Mouse (Mus musculus): ENCODE measurements around the gene Pald1. TPM values are rescaled to one million over a fixed set of nuclear protein-coding genes. Genes with fewer than 3 reads are reported as not detected.

Pald1 gene
- total and polyA plus RNA-seq, 2 experiments from 2014 or later, result 14.4 to 23.7 TPM

DNA sequence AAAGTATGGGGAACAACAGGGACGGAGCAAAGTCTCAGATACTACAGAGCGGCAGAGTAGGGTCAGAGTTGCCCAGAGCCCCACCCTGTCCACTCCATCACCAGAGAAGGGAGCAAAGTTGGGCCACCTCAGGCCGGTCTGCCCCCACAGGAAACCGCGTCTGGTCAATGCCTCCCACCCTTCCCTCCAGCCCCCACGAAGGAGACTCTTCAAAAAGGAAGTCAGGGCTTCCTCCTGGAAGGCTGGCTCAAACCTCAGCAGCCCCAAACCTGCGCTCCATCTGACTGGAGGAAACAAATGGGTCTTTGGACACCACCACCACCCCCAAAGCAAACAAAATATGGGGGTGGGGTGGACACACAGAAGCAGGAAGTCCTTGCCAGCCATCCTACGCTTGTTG, 1.5 kb downstream of the Pald1 start:
- H3K4me1 ChIP-seq (ENCODE audit: insufficient read depth), result peaks cover 13% of the 10 kb centered on the region; the same call in 1 of the 2 replicates
- no peak for DNase-seq
- H3K36me3 ChIP-seq (ENCODE audit: insufficient read depth), result no peaks in the 10 kb centered on the region
- peak overlapping the region; percentile 89 for H3K4me2 ChIP-seq (ENCODE audit: low read depth)
- H3K27ac ChIP-seq (ENCODE audit: low read depth, low read length), result no peak overlapping the region
- no peaks in the 10 kb centered on the region for H3K27me3 ChIP-seq (ENCODE audit: insufficient read depth, low read length)
- peak overlapping the region; percentile 66; the same call in 1 of the 2 replicates for H3K4me3 ChIP-seq (ENCODE audit: low read depth, low read length)
- no peaks in the 10 kb centered on the region for H3K9me3 ChIP-seq (ENCODE audit: low read length)
- 29% methylated on average over 8 of the region's 8 CpGs for WGBS
- H3K9ac ChIP-seq, result no peak overlapping the region
- ATAC-seq, result no peak
- TF ChIP-seq CTCF (IDR thresholded peaks at IDR 0.05; ENCODE audit: low read depth), result no peak

GRCm38 (mm10) chr10:61380186-61380585, 3.1 kb downstream of the Pald1 start:
- no peaks in the 10 kb centered on the region for H3K36me3 ChIP-seq (ENCODE audit: insufficient read depth)
- DNase-seq (peak; percentile 14), ATAC-seq (no peak)
- H3K27me3 ChIP-seq (ENCODE audit: insufficient read depth, low read length), result no peaks in the 10 kb centered on the region
- no peak overlapping the region for H3K4me3 ChIP-seq (ENCODE audit: low read depth, low read length)
- H3K4me2 ChIP-seq (ENCODE audit: low read depth), result peak overlapping the region; percentile 13; the same call in 1 of the 2 replicates
- H3K27ac ChIP-seq (ENCODE audit: low read depth, low read length), result no peak overlapping the region
- H3K4me1 ChIP-seq (ENCODE audit: insufficient read depth), result peaks cover 13% of the 10 kb centered on the region; the same call in 1 of the 2 replicates
- no peaks in the 10 kb centered on the region for H3K9me3 ChIP-seq (ENCODE audit: low read length)
- no peak overlapping the region for H3K9ac ChIP-seq
- no peak for TF ChIP-seq CTCF (IDR thresholded peaks at IDR 0.05; ENCODE audit: low read depth)
- WGBS, result 17% methylated on average over 9 of the region's 9 CpGs

- Histone ChIP-seq H3K36me3 (ENCODE audit: insufficient read depth) (no peaks in the 10 kb centered on the region), H3K4me3 (ENCODE audit: low read depth, low read length) (no peak overlapping the region), H3K27me3 (ENCODE audit: insufficient read depth, low read length) (no peaks in the 10 kb centered on the region), H3K9ac (no peak overlapping the region), H3K4me2 (ENCODE audit: low read depth) (no peak overlapping the region), H3K27ac (ENCODE audit: low read depth, low read length) (no peak overlapping the region), H3K4me1 (ENCODE audit: insufficient read depth) (peaks cover 13% of the 10 kb centered on the region; the same call in 1 of the 2 replicates), H3K9me3 (ENCODE audit: low read length) (no peaks in the 10 kb centered on the region)
- no peak for DNase-seq
- 87% methylated on average over 13 of the region's 13 CpGs for WGBS
- no peak for ATAC-seq
- TF ChIP-seq CTCF (IDR thresholded peaks at IDR 0.05; ENCODE audit: low read depth), result no peak
Observed at GRCm38 (mm10) chr10:61379340-61380040, 3.8 kb downstream of the Pald1 start.

GRCm38 (mm10) chr10:61378698-61379097, 4.6 kb downstream of the Pald1 start:
- 82% methylated on average over 5 of the region's 5 CpGs for WGBS
- Histone ChIP-seq H3K27me3 (ENCODE audit: insufficient read depth, low read length) (no peaks in the 10 kb centered on the region), H3K9ac (no peak overlapping the region), H3K36me3 (ENCODE audit: insufficient read depth) (no peaks in the 10 kb centered on the region), H3K9me3 (ENCODE audit: low read length) (no peaks in the 10 kb centered on the region), H3K4me1 (ENCODE audit: insufficient read depth) (0 out of 2 replicates have a peak, but pooled peaks cover 5% of the 10 kb centered on the region), H3K4me3 (ENCODE audit: low read depth, low read length) (no peak overlapping the region), H3K27ac (ENCODE audit: low read depth, low read length) (no peak overlapping the region), H3K4me2 (ENCODE audit: low read depth) (no peak overlapping the region)
- ATAC-seq, result no peak
- no peak for DNase-seq
- no peak for TF ChIP-seq CTCF (IDR thresholded peaks at IDR 0.05; ENCODE audit: low read depth)

DNA sequence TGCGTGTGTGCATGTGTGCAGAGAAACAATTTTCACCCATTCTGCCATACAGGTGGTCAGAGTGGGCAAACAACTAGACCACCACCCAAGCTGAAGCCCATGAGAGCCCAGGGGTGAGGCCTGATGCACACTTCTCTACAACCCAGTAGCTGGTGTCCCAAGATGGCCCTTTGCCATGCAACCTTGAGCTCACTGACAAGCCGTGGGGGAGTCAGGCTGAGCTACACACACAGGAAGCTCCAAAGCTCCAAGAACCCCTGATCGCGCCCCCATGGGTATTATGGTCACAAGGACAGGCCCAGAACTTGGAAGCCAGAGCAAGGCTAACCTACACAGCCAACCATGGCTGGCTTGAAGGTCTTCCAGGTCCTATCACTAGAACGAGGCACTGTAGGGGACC, 5.3 kb downstream of the Pald1 start:
- WGBS, result 94% methylated on average over 5 of the region's 5 CpGs
- DNase-seq, result no peak
- no peak for TF ChIP-seq CTCF (IDR thresholded peaks at IDR 0.05; ENCODE audit: low read depth)

GRCm38 (mm10) chr10:61374771-61375481, 8.4 kb downstream of the Pald1 start:
- Histone ChIP-seq H3K4me2 (ENCODE audit: low read depth) (no peak overlapping the region), H3K9ac (no peak overlapping the region), H3K27me3 (ENCODE audit: insufficient read depth, low read length) (no peaks in the 10 kb centered on the region), H3K9me3 (ENCODE audit: low read length) (no peaks in the 10 kb centered on the region), H3K4me1 (ENCODE audit: insufficient read depth) (no peaks in the 10 kb centered on the region), H3K4me3 (ENCODE audit: low read depth, low read length) (no peak overlapping the region), H3K36me3 (ENCODE audit: insufficient read depth) (no peaks in the 10 kb centered on the region), H3K27ac (ENCODE audit: low read depth, low read length) (no peak overlapping the region)
- TF ChIP-seq CTCF (IDR thresholded peaks at IDR 0.05; ENCODE audit: low read depth), result no peak
- 70% methylated on average over 6 of the region's 6 CpGs for WGBS
- ATAC-seq (no peak), DNase-seq (no peak)

More for the DNA sequence above, 5.3 kb downstream of the Pald1 start:
- Histone ChIP-seq H3K36me3 (ENCODE audit: insufficient read depth) (no peaks in the 10 kb centered on the region), H3K27ac (ENCODE audit: low read depth, low read length) (no peak overlapping the region), H3K27me3 (ENCODE audit: insufficient read depth, low read length) (no peaks in the 10 kb centered on the region), H3K9ac (no peak overlapping the region), H3K4me1 (ENCODE audit: insufficient read depth) (0 out of 2 replicates have a peak, but pooled peaks cover 4% of the 10 kb centered on the region), H3K4me2 (ENCODE audit: low read depth) (no peak overlapping the region), H3K4me3 (ENCODE audit: low read depth, low read length) (no peak overlapping the region), H3K9me3 (ENCODE audit: low read length) (no peaks in the 10 kb centered on the region)
- no peak for ATAC-seq

DNA sequence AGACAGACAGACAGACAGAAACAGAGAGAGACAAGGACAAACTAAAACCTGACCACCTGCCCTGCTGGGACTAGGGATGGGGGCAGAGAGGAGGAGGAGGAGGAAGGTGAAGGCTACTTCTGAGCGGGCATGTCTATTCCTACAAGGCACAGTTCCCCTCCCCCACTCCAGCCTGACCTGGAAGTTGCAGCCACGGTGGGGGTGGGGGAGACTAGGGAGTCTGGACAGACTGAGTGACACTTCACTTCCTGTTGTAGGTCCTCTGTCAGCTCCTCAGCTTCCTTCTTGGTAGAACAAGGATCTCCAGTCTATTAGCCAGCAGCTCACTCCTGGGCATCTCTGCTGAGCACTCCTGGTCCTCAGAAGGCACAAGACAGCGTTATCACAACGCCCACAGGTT, 9.3 kb downstream of the Pald1 start:
- WGBS, result 57% methylated on average over 4 of the region's 4 CpGs
- H3K9me3 ChIP-seq (ENCODE audit: low read length), result no peaks in the 10 kb centered on the region
- no peak for DNase-seq
- TF ChIP-seq CTCF (IDR thresholded peaks at IDR 0.05; ENCODE audit: low read depth), result no peak
- no peak overlapping the region for H3K4me3 ChIP-seq (ENCODE audit: low read depth, low read length)
- no peak for ATAC-seq
- H3K27ac ChIP-seq (ENCODE audit: low read depth, low read length), result no peak overlapping the region
- H3K4me1 ChIP-seq (ENCODE audit: insufficient read depth), result no peaks in the 10 kb centered on the region
- no peaks in the 10 kb centered on the region for H3K27me3 ChIP-seq (ENCODE audit: insufficient read depth, low read length)
- H3K9ac ChIP-seq, result no peak overlapping the region
- no peaks in the 10 kb centered on the region for H3K36me3 ChIP-seq (ENCODE audit: insufficient read depth)
- H3K4me2 ChIP-seq (ENCODE audit: low read depth), result no peak overlapping the region
